Mouse (Mus musculus): ENCODE data around the gene Vps13d.
A peak's percentile ranks its signal among the peaks of the same experiment; 100 is the strongest.

Vps13d gene

DNA sequence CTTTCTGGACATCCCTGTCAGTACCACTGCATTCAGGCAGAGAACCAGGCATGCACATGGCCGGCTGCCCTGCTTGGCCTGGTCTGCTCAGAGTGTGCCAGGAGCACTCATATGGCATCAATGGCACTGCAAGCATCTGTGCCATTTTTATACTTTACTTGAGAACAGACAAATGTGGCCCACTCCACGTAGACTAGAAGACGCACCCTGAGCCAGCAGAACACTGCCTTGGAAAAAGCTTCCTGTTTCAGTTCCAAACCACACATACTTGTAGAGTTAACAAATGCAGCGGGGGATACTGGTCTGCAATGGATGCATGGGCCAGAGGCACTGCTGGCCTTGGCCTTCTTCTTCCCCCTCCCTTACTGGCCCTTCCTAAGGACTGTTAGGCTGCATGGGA lies 181.6 kb downstream of the Vps13d start:
- DNase-seq (ENCODE audit: inconsistent age in 2 of 2, low spot score in 1 of 2), result peak in 1 of 2 experiments; percentile 59

DNA sequence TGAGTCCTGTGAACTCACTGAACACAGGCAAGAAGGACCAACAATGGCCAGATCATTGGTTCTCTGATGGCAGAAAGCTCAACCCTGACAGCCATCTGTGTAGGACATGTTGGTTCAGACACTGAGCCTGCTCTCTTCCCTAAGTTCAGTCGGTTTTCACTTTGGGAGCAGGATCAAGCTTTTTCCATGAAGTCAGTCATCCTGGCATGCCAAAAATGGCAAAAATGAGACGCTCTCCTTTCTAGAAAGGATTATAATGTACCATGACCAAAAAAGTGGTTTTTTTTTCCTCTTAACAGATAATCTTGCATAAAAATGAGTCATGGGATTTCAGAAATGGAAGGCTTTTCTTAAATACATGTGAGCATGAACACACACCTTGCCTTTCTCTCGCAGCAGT lies 183.6 kb downstream of the Vps13d start:
- no peak for DNase-seq (ENCODE audit: inconsistent age in 2 of 2, low spot score in 1 of 2)

- no peak for DNase-seq (ENCODE audit: inconsistent age in 2 of 2, low spot score in 1 of 2)
Observed at GRCm38 (mm10) chr4:145009934-145010333, 184.9 kb downstream of the Vps13d start.

DNA sequence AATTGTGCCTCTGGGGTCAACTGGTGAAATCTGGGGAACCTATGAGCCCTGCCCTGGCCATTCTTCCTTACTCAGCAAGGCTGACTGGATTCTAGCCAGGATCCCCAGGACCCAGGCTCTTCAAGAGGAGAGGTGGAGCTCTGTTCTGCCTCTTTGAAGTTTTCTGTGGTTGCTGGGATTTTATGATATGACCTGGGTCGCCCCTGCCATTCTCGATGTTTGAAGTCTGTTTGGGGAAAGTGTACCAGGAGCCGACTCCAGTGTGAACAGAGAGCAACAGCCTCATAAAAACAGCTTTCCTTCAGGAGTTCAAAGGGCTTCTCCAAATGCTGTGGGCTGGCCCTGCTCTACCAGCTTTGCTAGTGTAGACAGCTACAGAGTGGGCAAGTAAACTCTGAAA lies 185.4 kb downstream of the Vps13d start:
- DNase-seq (ENCODE audit: inconsistent age in 2 of 2, low spot score in 1 of 2), result peak in 1 of 2 experiments; percentile 63

DNA sequence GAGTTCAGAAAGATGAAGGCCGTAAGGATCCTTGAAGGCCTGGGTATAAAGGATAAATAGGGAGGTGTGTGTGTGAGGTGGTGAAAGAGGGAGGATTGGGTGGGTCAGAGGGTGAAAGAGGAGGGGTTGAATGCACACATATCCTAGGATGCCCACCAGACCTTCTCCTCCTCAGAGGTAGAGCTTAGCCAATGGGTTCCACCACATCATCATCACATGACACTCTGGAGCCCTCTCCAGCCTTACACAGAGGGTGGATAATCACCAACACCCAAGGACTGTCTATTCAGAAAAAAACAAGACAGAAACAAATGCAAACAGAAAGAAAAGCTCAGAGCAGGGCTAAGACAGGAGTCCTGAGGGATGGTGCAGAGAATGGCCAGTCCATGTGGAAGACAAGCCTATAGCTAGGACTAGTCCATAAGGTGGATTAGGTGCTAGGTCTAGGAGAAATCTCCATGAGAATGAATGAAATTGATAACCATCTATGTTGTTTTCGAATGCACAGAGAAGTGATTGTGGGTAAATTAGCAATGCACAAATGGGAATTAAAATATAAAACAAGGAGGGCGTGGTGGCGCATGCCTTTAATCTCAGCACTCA lies 188.8 kb downstream of the Vps13d start:
- no peak for DNase-seq (ENCODE audit: inconsistent age in 2 of 2, low spot score in 1 of 2)

DNA sequence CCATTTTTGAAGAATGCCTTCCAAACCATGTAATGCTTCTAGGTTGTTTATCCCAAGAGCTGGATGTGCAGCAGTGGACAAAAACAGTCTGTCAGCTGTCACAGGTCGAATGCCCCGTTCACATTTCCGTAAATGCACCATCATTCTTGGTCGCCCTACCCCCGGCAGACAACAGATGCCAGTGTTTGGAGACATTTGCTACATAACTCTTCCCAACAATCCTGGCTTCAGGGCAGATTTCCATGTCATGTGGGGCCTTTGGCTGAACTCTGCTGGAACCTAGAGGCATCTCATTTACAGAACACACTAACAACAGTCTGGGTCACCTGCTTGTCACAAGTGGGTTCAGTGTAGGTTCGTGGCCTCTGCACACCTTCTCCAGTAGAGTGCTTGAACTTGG lies 190.6 kb downstream of the Vps13d start:
- no peak for DNase-seq (ENCODE audit: inconsistent age in 2 of 2, low spot score in 1 of 2)

GRCm38 (mm10) chr4:145002733-145003132 lies 192.1 kb downstream of the Vps13d start:
- no peak for DNase-seq (ENCODE audit: inconsistent age in 2 of 2, low spot score in 1 of 2)

DNA sequence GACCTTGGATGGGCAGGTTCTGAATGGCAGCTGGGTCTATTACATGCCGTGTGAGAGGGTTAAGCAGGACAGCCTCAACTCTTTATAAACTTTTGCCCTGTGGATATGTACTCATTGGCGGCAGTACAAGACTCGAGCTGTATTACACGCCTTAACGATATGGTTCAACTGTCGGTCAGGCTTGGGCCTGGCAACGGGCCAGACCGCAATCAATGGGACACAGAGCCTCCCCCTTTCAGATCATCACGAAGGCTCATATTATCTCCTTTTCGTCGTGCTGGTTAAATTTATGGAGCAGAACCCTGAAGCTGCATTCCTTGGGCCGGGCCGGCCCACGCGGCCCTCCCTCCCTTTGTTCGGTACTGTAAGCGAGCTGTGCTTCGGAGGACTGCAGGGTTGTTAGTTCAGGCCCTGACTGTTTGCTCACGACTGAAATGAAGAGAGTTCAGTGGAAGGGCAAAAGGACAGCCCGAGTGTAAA lies 194.9 kb downstream of the Vps13d start:
- DNase-seq (ENCODE audit: inconsistent age in 2 of 2, low spot score in 1 of 2), result peak; percentile 80 to 85

DNA sequence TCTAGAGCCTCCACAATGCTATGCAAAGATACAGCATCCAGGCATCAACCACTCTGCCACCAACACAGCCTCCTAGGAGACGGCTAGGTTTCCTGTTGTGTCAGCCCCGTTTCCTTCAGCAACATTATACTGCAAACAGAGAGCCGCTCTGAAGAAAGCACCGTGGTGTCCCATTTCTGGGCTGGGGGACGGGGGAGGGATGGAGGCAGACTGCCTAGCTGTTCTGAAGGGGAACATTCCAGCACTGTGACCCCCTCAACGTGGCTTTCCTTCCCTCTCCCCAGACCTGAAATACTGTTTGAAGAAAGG lies 195.3 kb downstream of the Vps13d start:
- DNase-seq (ENCODE audit: inconsistent age in 2 of 2, low spot score in 1 of 2), result no peak

GRCm38 (mm10) chr4:144998808-144999571 lies 195.8 kb downstream of the Vps13d start:
- peak in 1 of 2 experiments; percentile 50 for DNase-seq (ENCODE audit: inconsistent age in 2 of 2, low spot score in 1 of 2)

- DNase-seq (ENCODE audit: inconsistent age in 2 of 2, low spot score in 1 of 2), result peak; percentile 76 to 88
Observed at GRCm38 (mm10) chr4:144997887-144998658, 196.7 kb downstream of the Vps13d start.

DNA sequence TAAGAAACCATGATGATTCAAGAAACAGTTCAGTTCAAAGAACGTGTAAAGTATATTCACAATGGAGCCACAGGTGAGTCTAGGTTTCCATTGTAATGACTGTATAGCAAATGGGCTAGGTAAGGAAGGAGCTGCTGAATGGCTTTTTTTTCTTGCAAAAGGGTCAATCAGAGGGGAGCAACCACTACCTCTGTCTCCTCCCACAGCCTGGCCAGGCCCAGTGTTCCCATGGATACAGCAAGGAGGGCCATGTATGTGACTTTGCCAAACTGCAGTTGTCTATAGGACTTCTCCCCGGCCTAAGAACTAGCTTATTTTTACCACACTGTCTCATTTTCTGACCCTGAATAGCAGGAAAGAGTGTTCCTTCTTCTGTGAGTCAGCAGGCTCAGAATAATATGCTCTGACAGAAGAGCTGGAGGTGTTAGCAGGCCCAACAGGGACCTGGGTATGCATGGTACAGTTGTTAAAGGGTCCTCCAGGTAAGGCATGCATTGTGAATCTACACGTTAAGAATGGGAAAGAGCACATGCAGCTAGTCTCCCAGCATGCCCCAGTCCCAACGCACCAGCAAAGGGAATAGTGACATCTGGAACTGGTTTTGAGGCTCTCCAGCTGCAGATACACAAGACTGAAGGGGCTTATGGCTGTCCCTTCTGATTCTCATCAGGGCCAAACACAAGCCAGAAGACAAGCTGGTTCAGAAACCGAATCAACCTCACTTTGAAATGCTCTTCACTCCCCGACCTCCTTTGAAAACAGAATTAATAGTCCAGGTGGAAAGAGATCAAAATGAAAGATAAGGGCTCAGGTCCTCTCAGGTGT lies 197.6 kb downstream of the Vps13d start:
- peak in 1 of 2 experiments; percentile 59 for DNase-seq (ENCODE audit: inconsistent age in 2 of 2, low spot score in 1 of 2)

DNA sequence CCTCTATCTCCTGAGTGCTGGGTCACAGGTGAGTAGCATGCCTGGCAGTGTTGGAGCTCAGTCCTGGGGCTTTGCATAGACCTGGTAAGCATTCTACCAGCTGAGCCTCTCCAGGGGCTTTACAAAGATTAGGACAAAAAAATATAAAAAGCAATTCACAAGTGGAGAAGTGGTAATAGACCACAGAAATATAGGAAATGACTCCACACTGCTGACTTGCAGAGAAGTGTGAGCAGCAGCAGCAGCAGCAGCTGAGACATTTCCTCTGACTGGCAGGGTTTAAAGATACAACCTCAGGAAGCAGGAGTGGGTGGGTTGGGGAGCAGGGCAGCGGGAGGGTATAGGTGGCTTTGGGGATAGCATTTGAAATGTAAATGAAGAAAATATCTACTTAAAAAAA lies 199.0 kb downstream of the Vps13d start:
- DNase-seq (ENCODE audit: inconsistent age in 2 of 2, low spot score in 1 of 2), result no peak

DNA sequence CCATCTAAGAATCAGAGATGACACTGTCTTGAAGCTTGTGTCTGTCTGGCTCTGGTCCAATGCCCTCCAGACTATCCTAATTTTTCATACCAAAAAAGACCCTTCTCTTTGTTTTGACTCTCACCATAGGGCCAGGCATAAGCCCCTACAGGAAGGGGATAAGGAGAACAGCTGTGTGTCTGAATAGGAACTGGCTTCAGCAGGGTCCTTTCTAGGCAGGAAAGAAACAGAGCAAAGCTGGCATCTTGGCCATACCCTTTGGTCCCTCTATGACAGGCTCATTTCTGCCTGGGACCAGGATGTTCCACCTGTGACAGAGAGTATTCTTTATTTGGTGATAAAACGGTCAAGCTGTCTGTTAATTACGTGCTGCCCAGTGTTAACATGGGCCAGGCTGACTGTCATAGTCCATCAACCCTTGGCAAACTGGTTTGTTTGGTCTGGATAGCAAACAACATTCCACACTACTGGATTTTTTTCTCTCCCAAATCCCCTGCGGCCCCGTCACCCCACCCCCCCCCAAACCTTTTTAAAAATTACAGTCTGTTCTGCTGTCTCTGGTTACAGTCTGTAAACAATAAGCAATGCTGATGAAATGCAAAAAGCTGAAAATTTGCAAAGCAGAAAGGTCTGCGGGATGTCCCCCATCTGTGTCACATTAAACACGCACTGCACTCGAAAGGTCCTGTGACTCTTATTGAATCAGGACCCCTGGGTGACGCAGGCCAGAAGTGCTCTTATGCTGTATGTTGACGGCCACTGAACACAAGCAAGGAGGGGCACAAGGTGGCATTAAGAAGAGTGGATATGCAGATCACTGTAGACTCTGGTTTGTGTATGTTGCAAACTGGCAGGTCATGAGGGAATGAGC lies 201.5 kb downstream of the Vps13d start:
- DNase-seq (ENCODE audit: inconsistent age in 2 of 2, low spot score in 1 of 2), result no peak

DNA sequence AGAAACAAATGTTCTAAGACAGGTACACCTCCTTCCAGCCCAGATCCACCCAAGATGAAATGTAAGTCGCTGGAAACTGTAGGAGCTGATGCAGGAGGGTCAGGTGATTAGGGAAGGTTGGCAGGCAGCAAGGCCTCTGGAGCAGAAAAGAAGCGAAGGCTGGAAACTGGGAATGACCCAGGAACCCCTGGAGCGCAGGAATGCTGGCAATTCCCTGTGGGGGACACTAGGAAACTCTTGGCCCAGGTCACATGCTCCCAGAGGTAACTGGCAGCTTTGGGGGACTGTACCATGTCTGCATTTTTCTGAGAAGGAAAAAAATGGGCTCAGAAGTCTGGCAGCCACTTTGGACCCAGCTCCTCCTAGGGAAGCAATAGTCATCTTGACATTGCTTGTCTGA lies 202.4 kb downstream of the Vps13d start:
- DNase-seq (ENCODE audit: inconsistent age in 2 of 2, low spot score in 1 of 2), result no peak

- DNase-seq (ENCODE audit: inconsistent age in 2 of 2, low spot score in 1 of 2), result no peak
Observed at GRCm38 (mm10) chr4:144988443-144989206, 206.2 kb downstream of the Vps13d start.

- no peak for DNase-seq (ENCODE audit: inconsistent age in 2 of 2, low spot score in 1 of 2)
Observed at GRCm38 (mm10) chr4:144986016-144986805, 208.6 kb downstream of the Vps13d start.

- DNase-seq (ENCODE audit: inconsistent age in 2 of 2, low spot score in 1 of 2), result peak in 1 of 2 experiments; percentile 62
Observed at GRCm38 (mm10) chr4:144983821-144984371, 210.9 kb downstream of the Vps13d start.

Measured in adrenal gland, adult (tissue).